Mouse (Mus musculus) kidney, embryonic 16.5 days (tissue): Measurements from ENCODE around the gene Rara. TPM values are rescaled to one million over a fixed set of nuclear protein-coding genes. Genes with fewer than 3 reads are reported as not detected.
A peak's percentile ranks its signal among the peaks of the same experiment; 100 is the strongest.

Source experiments
- ATAC-seq: fragments of 200-750 bp; cut with Nextera tagmentation; 2 replicates; pipeline ENCODE4 v1.8.0; 2017; ENCODE audit warnings: moderate TSS enrichment; ENCODE audit not compliant: low FRiP score, low TSS enrichment
- H3K27ac ChIP-seq: fragments of 300-500 bp; sonication (generic); 2 replicates; pipeline ENCODE4 v1.5.1; 2014; ENCODE audit warnings: low read length
- H3K27me3 ChIP-seq: fragments of 300-500 bp; sonication (generic); 2 replicates; pipeline ENCODE4 v1.6.1; 2014; ENCODE audit warnings: low read length, control low read depth, mixed read lengths; ENCODE audit not compliant: insufficient read depth
- H3K36me3 ChIP-seq: fragments of 300-500 bp; sonication (generic); 2 replicates; pipeline ENCODE4 v1.6.1; 2014; ENCODE audit warnings: low read length, control low read depth, mixed read lengths; ENCODE audit not compliant: insufficient read depth
- H3K4me1 ChIP-seq: fragments of 300-500 bp; sonication (generic); 2 replicates; pipeline ENCODE4 v1.6.1; 2014; ENCODE audit warnings: low read length, control low read depth, mixed read lengths; ENCODE audit not compliant: insufficient read depth
- H3K4me2 ChIP-seq: fragments of 300-500 bp; sonication (generic); replicated peaks from 2 replicates; pipeline ENCODE4 v1.6.1; 2014; ENCODE audit warnings: low read depth, low read length
- H3K4me3 ChIP-seq: fragments of 300-500 bp; sonication (generic); 2 replicates; pipeline ENCODE4 v1.5.1; 2014; ENCODE audit warnings: mild to moderate bottlenecking, low read length
- H3K9ac ChIP-seq: fragments of 300-500 bp; sonication (generic); replicated peaks from 2 replicates; pipeline ENCODE4 v1.6.1; 2014; ENCODE audit warnings: low read length
- H3K9me3 ChIP-seq: fragments of 300-500 bp; sonication (generic); 2 replicates; pipeline ENCODE4 v1.6.1; 2016; ENCODE audit warnings: low read length, control low read depth
- WGBS: fragments of 180-500 bp; shearing (Covaris S2); extraction: QIAGEN DNeasy Blood & Tissue Kit; methylation state at CpG from one replicate; pipeline ENCODE4 v1.1.7; 2014; 5-methylcytosine and 5-hydroxymethylcytosine counted together
- polyA plus RNA-seq: library from polyadenylated mRNA; unstranded; fragments of >200 nt; fragmentation: Nextera tagmentation; extraction: Ambion mirVana; gene quantifications from 2 replicates; pipeline ENCODE4 v1.2.1, GENCODE M21; 2015

The Rara gene
- polyA plus RNA-seq, 1 experiment from 2014 or later: 31.4 TPM

GRCm38 (mm10) chr11:98936606-98937409, 9.2 kb downstream of the Rara start:
- peak overlapping the region; percentile 92 for H3K4me2 ChIP-seq
- H3K9ac ChIP-seq: peak overlapping the region; percentile 91
- no peaks in the 10 kb centered on the region for H3K9me3 ChIP-seq
- no peak for ATAC-seq
- no peaks in the 10 kb centered on the region for H3K27me3 ChIP-seq
- WGBS: 3% methylated on average over 23 of the region's 23 CpGs
- H3K4me1 ChIP-seq: peaks cover 74% of the 10 kb centered on the region
- H3K36me3 ChIP-seq: no peaks in the 10 kb centered on the region
- H3K27ac ChIP-seq: peak overlapping the region; percentile 76
- H3K4me3 ChIP-seq: peak overlapping the region; percentile 80

GRCm38 (mm10) chr11:98937410-98937913, 9.8 kb downstream of the Rara start:
- Histone ChIP-seq H3K9ac (peak overlapping the region; percentile 91), H3K4me1 (peaks cover 74% of the 10 kb centered on the region), H3K4me2 (peak overlapping the region; percentile 92), H3K4me3 (peak overlapping the region; percentile 80), H3K27me3 (no peaks in the 10 kb centered on the region), H3K27ac (peak overlapping the region; percentile 95), H3K36me3 (no peaks in the 10 kb centered on the region), H3K9me3 (no peaks in the 10 kb centered on the region)
- ATAC-seq: peak; percentile 88
- WGBS: 1% methylated on average over 32 of the region's 38 CpGs

- Histone ChIP-seq H3K4me3 (peak overlapping the region; percentile 80), H3K27ac (peak overlapping the region; percentile 95), H3K9me3 (no peaks in the 10 kb centered on the region), H3K4me1 (peaks cover 74% of the 10 kb centered on the region), H3K36me3 (no peaks in the 10 kb centered on the region), H3K27me3 (no peaks in the 10 kb centered on the region), H3K4me2 (peak overlapping the region; percentile 92), H3K9ac (peak overlapping the region; percentile 91)
- under 1% methylated on average over 39 of the region's 39 CpGs for WGBS
- peak; percentile 4 for ATAC-seq
Observed at GRCm38 (mm10) chr11:98937914-98938694, 10.5 kb downstream of the Rara start.

GRCm38 (mm10) chr11:98938701-98939083, 11.1 kb downstream of the Rara start:
- peak overlapping the region; percentile 91 for H3K9ac ChIP-seq
- H3K4me2 ChIP-seq: peak overlapping the region; percentile 92
- peaks cover 74% of the 10 kb centered on the region for H3K4me1 ChIP-seq
- no peaks in the 10 kb centered on the region for H3K36me3 ChIP-seq
- H3K27me3 ChIP-seq: no peaks in the 10 kb centered on the region
- ATAC-seq: no peak
- no peaks in the 10 kb centered on the region for H3K9me3 ChIP-seq
- H3K27ac ChIP-seq: no peak overlapping the region
- 26% methylated on average over 7 of the region's 7 CpGs for WGBS
- H3K4me3 ChIP-seq: peak overlapping the region; percentile 80

GRCm38 (mm10) chr11:98939084-98939952, 11.7 kb downstream of the Rara start:
- Histone ChIP-seq H3K9ac (peak overlapping the region; percentile 91), H3K27me3 (no peaks in the 10 kb centered on the region), H3K4me1 (peaks cover 79% of the 10 kb centered on the region), H3K4me3 (peak overlapping the region; percentile 80), H3K27ac (no peak overlapping the region), H3K36me3 (no peaks in the 10 kb centered on the region), H3K9me3 (no peaks in the 10 kb centered on the region), H3K4me2 (peak overlapping the region; percentile 92)
- WGBS: 25% methylated on average over 15 of the region's 15 CpGs
- ATAC-seq: no peak

- ATAC-seq: no peak
- Histone ChIP-seq H3K4me1 (peaks cover 86% of the 10 kb centered on the region), H3K9ac (peak overlapping the region; percentile 91), H3K27ac (peak overlapping the region; percentile 98), H3K4me3 (peak overlapping the region; percentile 80; the same call in 1 of the 2 replicates), H3K27me3 (no peaks in the 10 kb centered on the region), H3K4me2 (peak overlapping the region; percentile 92), H3K9me3 (no peaks in the 10 kb centered on the region), H3K36me3 (no peaks in the 10 kb centered on the region)
- 50% methylated on average over 11 of the region's 11 CpGs for WGBS
Observed at GRCm38 (mm10) chr11:98939953-98940641, 12.5 kb downstream of the Rara start.

- Histone ChIP-seq H3K4me2 (peak overlapping the region; percentile 92), H3K9ac (peak overlapping the region; percentile 70), H3K36me3 (no peaks in the 10 kb centered on the region), H3K27me3 (no peaks in the 10 kb centered on the region), H3K27ac (peak overlapping the region; percentile 98), H3K4me3 (peak overlapping the region; percentile 43), H3K4me1 (peaks cover 86% of the 10 kb centered on the region), H3K9me3 (no peaks in the 10 kb centered on the region)
- ATAC-seq: no peak
- WGBS: 30% methylated on average over 3 of the region's 3 CpGs
Observed at GRCm38 (mm10) chr11:98940776-98941175, 13.2 kb downstream of the Rara start.

GRCm38 (mm10) chr11:98941341-98941825, 13.8 kb downstream of the Rara start:
- WGBS: under 1% methylated on average over 12 of the region's 12 CpGs
- Histone ChIP-seq H3K36me3 (no peaks in the 10 kb centered on the region), H3K27ac (peak overlapping the region; percentile 98), H3K9me3 (no peaks in the 10 kb centered on the region), H3K4me1 (peaks cover 83% of the 10 kb centered on the region), H3K9ac (peak overlapping the region; percentile 70), H3K4me2 (peak overlapping the region; percentile 92), H3K27me3 (no peaks in the 10 kb centered on the region), H3K4me3 (peak overlapping the region; percentile 43)
- ATAC-seq: no peak
